Mouse (Mus musculus) MEL (cell line): ENCODE results near the gene Abca14. TPM values are rescaled to one million over a fixed set of nuclear protein-coding genes. Genes with fewer than 3 reads are reported as not detected.

Experiments
- DNase-seq: peaks from one replicate; pipeline ENCODE4 v3.0.0; 2011; ENCODE audit warnings: low read depth, low spot score
- H3K27ac ChIP-seq: 2 replicates; pipeline ENCODE4 v1.5.1; 2012; ENCODE audit warnings: low read depth, mild to moderate bottlenecking, control low read depth, low read length, moderate library complexity; ENCODE audit not compliant: control insufficient read depth
- H3K27me3 ChIP-seq, 2 experiments: fragments of 150-350 bp in 1 of 2; sonication (generic) in 1 of 2; 2 replicates each; pipeline ENCODE4 v1.6.1; 2012; ENCODE audit warnings: low read length in 2 of 2, mild to moderate bottlenecking in 2 of 2, improper control_type of control experiment in 1 of 2, moderate library complexity in 1 of 2; ENCODE audit not compliant: insufficient read depth in 2 of 2, control insufficient read depth in 1 of 2
- H3K36me3 ChIP-seq, 2 experiments: 2 replicates each; pipeline ENCODE4 v1.6.1; 2012 to 2014; ENCODE audit warnings: low read length in 2 of 2, improper control_type of control experiment in 1 of 2, inconsistent platforms in 1 of 2, mild to moderate bottlenecking in 1 of 2; ENCODE audit not compliant: insufficient read depth in 2 of 2, control insufficient read depth in 1 of 2
- H3K4me1 ChIP-seq, 2 experiments: fragments of 150-350 bp in 1 of 2; sonication (generic) in 1 of 2; 2 replicates each; pipeline ENCODE4 v1.6.1; 2012; ENCODE audit warnings: low read length in 2 of 2, improper control_type of control experiment in 1 of 2, mild to moderate bottlenecking in 1 of 2; ENCODE audit not compliant: insufficient read depth in 2 of 2, control insufficient read depth in 1 of 2
- H3K4me3 ChIP-seq, 2 experiments: fragments of 150-350 bp in 1 of 2; sonication (generic) in 1 of 2; 2 replicates each; pipeline ENCODE4 v1.5.1; 2012; ENCODE audit warnings: low read depth in 2 of 2, low read length in 2 of 2, mild to moderate bottlenecking in 2 of 2, moderate library complexity in 2 of 2, control low read depth in 1 of 2, improper control_type of control experiment in 1 of 2; ENCODE audit not compliant: control insufficient read depth in 1 of 2, insufficient read depth in 1 of 2
- H3K79me2 ChIP-seq: 2 replicates; pipeline ENCODE4 v1.6.1; 2012; ENCODE audit warnings: mild to moderate bottlenecking, low read length, moderate library complexity; ENCODE audit not compliant: control insufficient read depth, poor library complexity, insufficient read depth
- H3K9ac ChIP-seq: 2 replicates; pipeline ENCODE4 v1.6.1; 2012; ENCODE audit warnings: low read depth, mild to moderate bottlenecking, control low read depth, low read length, moderate library complexity; ENCODE audit not compliant: control insufficient read depth, poor library complexity, severe bottlenecking
- H3K9me3 ChIP-seq: fragments of 150-350 bp; sonication (generic); replicated peaks from 2 replicates; pipeline ENCODE4 v1.6.1; 2012; ENCODE audit warnings: mild to moderate bottlenecking, low read length, improper control_type of control experiment, moderate library complexity; ENCODE audit not compliant: insufficient read depth
- BHLHE40 ChIP-seq: IDR thresholded peaks from 2 replicates; pipeline ENCODE4 v1.6.1; 2012; ENCODE audit warnings: low read depth, mild to moderate bottlenecking, inconsistent platforms, low read length, improper control_type of control experiment, borderline replicate concordance
- EP300 ChIP-seq, 2 experiments: IDR thresholded peaks; 2 replicates each; pipeline ENCODE4 v1.6.1; 2011; ENCODE audit warnings: improper control_type of control experiment in 2 of 2, low read length in 2 of 2, low read depth in 1 of 2, mild to moderate bottlenecking in 1 of 2
- ETS1 ChIP-seq: IDR thresholded peaks from 2 replicates; pipeline ENCODE4 v1.6.1; 2012; ENCODE audit warnings: low read depth, mild to moderate bottlenecking, inconsistent platforms, low read length, improper control_type of control experiment, moderate library complexity
- GATA1 ChIP-seq: IDR thresholded peaks from 2 replicates; pipeline ENCODE4 v1.6.1; 2011; ENCODE audit warnings: low read depth, low read length, improper control_type of control experiment
- MAZ ChIP-seq: IDR thresholded peaks from 2 replicates; pipeline ENCODE4 v1.6.1; 2012; ENCODE audit warnings: low read depth, mild to moderate bottlenecking, inconsistent platforms, low read length, improper control_type of control experiment
- MEF2A ChIP-seq: IDR thresholded peaks from 2 replicates; pipeline ENCODE4 v1.6.1; 2014; ENCODE audit warnings: low read depth, mild to moderate bottlenecking, inconsistent platforms, low read length, improper control_type of control experiment; ENCODE audit not compliant: poor library complexity, insufficient replicate concordance, severe bottlenecking; ENCODE audit errors: extremely low read depth
- MXI1 ChIP-seq: IDR thresholded peaks from 2 replicates; pipeline ENCODE4 v1.6.1; 2011; ENCODE audit warnings: mild to moderate bottlenecking, low read depth, low read length, improper control_type of control experiment
- MYB ChIP-seq: IDR thresholded peaks from 2 replicates; pipeline ENCODE4 v1.6.1; 2011; ENCODE audit warnings: mild to moderate bottlenecking, low read depth, low read length, improper control_type of control experiment
- MYC ChIP-seq: IDR thresholded peaks from 2 replicates; pipeline ENCODE4 v1.6.1; 2011; ENCODE audit warnings: low read depth, mild to moderate bottlenecking, low read length, improper control_type of control experiment, moderate library complexity
- NRF1 ChIP-seq: IDR thresholded peaks from 2 replicates; pipeline ENCODE4 v1.6.1; 2014; ENCODE audit warnings: low read depth, mild to moderate bottlenecking, inconsistent platforms, low read length, improper control_type of control experiment, moderate library complexity; ENCODE audit not compliant: poor library complexity, insufficient read depth, severe bottlenecking
- POLR2AphosphoS2 ChIP-seq: IDR thresholded peaks from 2 replicates; pipeline ENCODE4 v1.6.1; 2011; ENCODE audit warnings: low read length, improper control_type of control experiment
- RAD21 ChIP-seq: IDR thresholded peaks from 2 replicates; pipeline ENCODE4 v1.6.1; 2011; ENCODE audit warnings: mild to moderate bottlenecking, low read depth, low read length, improper control_type of control experiment
- RCOR1 ChIP-seq: IDR thresholded peaks from 2 replicates; pipeline ENCODE4 v1.6.1; 2012; ENCODE audit warnings: low read depth, mild to moderate bottlenecking, inconsistent platforms, low read length, improper control_type of control experiment
- SIN3A ChIP-seq: IDR thresholded peaks from 2 replicates; pipeline ENCODE4 v1.6.1; 2012; ENCODE audit warnings: low read length, improper control_type of control experiment, inconsistent platforms
- SMC3 ChIP-seq: IDR thresholded peaks from 2 replicates; pipeline ENCODE4 v1.6.1; 2011; ENCODE audit warnings: low read depth, low read length, improper control_type of control experiment
- TAL1 ChIP-seq: IDR thresholded peaks from 2 replicates; pipeline ENCODE4 v1.6.1; 2012; ENCODE audit warnings: mild to moderate bottlenecking, inconsistent platforms, low read length, moderate library complexity, mixed read lengths
- TBP ChIP-seq: IDR thresholded peaks from 2 replicates; pipeline ENCODE4 v1.8.0; 2011; ENCODE audit warnings: low read depth, low read length, improper control_type of control experiment
- TCF12 ChIP-seq: IDR thresholded peaks from 2 replicates; pipeline ENCODE4 v1.6.1; 2014; ENCODE audit warnings: low read depth, mild to moderate bottlenecking, inconsistent platforms, low read length, improper control_type of control experiment, moderate library complexity
- UBTF ChIP-seq: IDR thresholded peaks from 2 replicates; pipeline ENCODE4 v1.6.1; 2012; ENCODE audit warnings: low read depth, mild to moderate bottlenecking, inconsistent platforms, low read length, improper control_type of control experiment, moderate library complexity, borderline replicate concordance; ENCODE audit not compliant: insufficient read depth
- USF2 ChIP-seq, 2 experiments: IDR thresholded peaks; 2 replicates each; pipeline ENCODE4 v1.6.1; 2011 to 2012; ENCODE audit warnings: improper control_type of control experiment in 2 of 2, low read length in 2 of 2, borderline replicate concordance in 1 of 2, inconsistent platforms in 1 of 2, low read depth in 1 of 2, mild to moderate bottlenecking in 1 of 2; ENCODE audit not compliant: insufficient read depth in 1 of 2
- ZKSCAN1 ChIP-seq: IDR thresholded peaks from 2 replicates; pipeline ENCODE4 v1.6.1; 2012; ENCODE audit warnings: low read depth, mild to moderate bottlenecking, inconsistent platforms, low read length, improper control_type of control experiment, moderate library complexity
- ZMIZ1 ChIP-seq: IDR thresholded peaks from 2 replicates; pipeline ENCODE4 v1.6.1; 2012; ENCODE audit warnings: low read depth, mild to moderate bottlenecking, inconsistent platforms, low read length, improper control_type of control experiment, moderate library complexity
- polyA plus RNA-seq, 2 experiments: library from polyadenylated mRNA; stranded (reverse) in 1 of 2; unstranded in 1 of 2; fragments of >175 nt in 1 of 2; fragments of >200 nt in 1 of 2; gene quantifications; 2 replicates each; pipeline versions ENCODE4 v1.2.1 to v1.2.4; 2012; ENCODE audit warnings: low replicate concordance in 2 of 2, low read depth in 1 of 2; ENCODE audit not compliant: insufficient read length in 2 of 2, insufficient read depth in 1 of 2, missing spikeins in 1 of 2
- total RNA-seq: library from RNA; depleted of rRNA; stranded (reverse); fragments of 300-350 nt; gene quantifications from 2 replicates; pipeline ENCODE4 v1.2.3, GENCODE M21; 2012

The Abca14 gene
- total and polyA plus RNA-seq, 3 experiments, result not detected

- no peak for TF ChIP-seq TBP
- no peak for TF ChIP-seq GATA1
- Histone ChIP-seq H3K4me1 (no peaks in the 10 kb centered on the region), H3K9ac (no peak overlapping the region), H3K79me2 (no peaks in the 10 kb centered on the region), H3K9me3 (no peaks in the 10 kb centered on the region), H3K36me3 (no peaks in the 10 kb centered on the region), H3K27ac (no peak overlapping the region), H3K27me3 (no peaks in the 10 kb centered on the region), H3K4me3 (no peak overlapping the region)
- no peak for DNase-seq
Measured at GRCm38 (mm10) chr7:120327220-120328073, 123.7 kb downstream of the Abca14 start.

GRCm38 (mm10) chr7:120328087-120328793 lies 124.5 kb downstream of the Abca14 start, which contains the start of gene Abca15:
Gene Abca15, plus strand, starts transcription at chr7:120328670.
- Histone ChIP-seq H3K9ac (no peak within 1 kb of the TSS), H3K4me3 (no peak within 1 kb of the TSS), H3K79me2 (no peaks in the 10 kb centered on the region), H3K4me1 (no peaks in the 10 kb centered on the region), H3K36me3 (no peaks in the 10 kb centered on the region), H3K9me3 (no peaks in the 10 kb centered on the region), H3K27me3 (no peaks in the 10 kb centered on the region), H3K27ac (no peak within 1 kb of the TSS)
- TF ChIP-seq ETS1 (no peak), POLR2AphosphoS2 (no peak)
- DNase-seq, result no peak

GRCm38 (mm10) chr7:120361159-120361558 lies 157.4 kb downstream of the Abca14 start:
- Histone ChIP-seq H3K9me3 (no peaks in the 10 kb centered on the region), H3K9ac (no peak overlapping the region), H3K36me3 (no peaks in the 10 kb centered on the region), H3K79me2 (no peaks in the 10 kb centered on the region), H3K4me1 (no peaks in the 10 kb centered on the region), H3K4me3 (no peak overlapping the region), H3K27me3 (no peaks in the 10 kb centered on the region), H3K27ac (no peak overlapping the region)
- no peak for TF ChIP-seq ETS1
- TF ChIP-seq SMC3, result no peak
- TF ChIP-seq TBP, result no peak
- no peak for TF ChIP-seq NRF1
- no peak for TF ChIP-seq TAL1
- TF ChIP-seq ZMIZ1, result no peak
- TF ChIP-seq TCF12, result no peak
- TF ChIP-seq SIN3A, result no peak
- TF ChIP-seq RCOR1, result no peak
- no peak for TF ChIP-seq MAZ
- no peak for TF ChIP-seq UBTF
- TF ChIP-seq MYC, result no peak
- no peak for TF ChIP-seq BHLHE40
- TF ChIP-seq MEF2A, result no peak
- no peak for TF ChIP-seq ZKSCAN1
- TF ChIP-seq MXI1, result no peak
- TF ChIP-seq EP300 (IDR thresholded peaks at IDR 0.05; ENCODE audit: low read depth in 1 of 2, low read length in 2 of 2), result no peak
- TF ChIP-seq USF2 (IDR thresholded peaks at IDR 0.05; ENCODE audit: borderline replicate concordance in 1 of 2, insufficient read depth in 1 of 2, low read depth in 1 of 2, low read length in 2 of 2), result no peak
- TF ChIP-seq RAD21, result no peak
- no peak for TF ChIP-seq MYB
- DNase-seq, result no peak
